Mouse (Mus musculus) liver, embryonic 16.5 days (tissue): ENCODE data around the gene Smg6. TPM values are rescaled to one million over a fixed set of nuclear protein-coding genes. Genes with fewer than 3 reads are reported as not detected.

Experiments used
- ATAC-seq: fragments of 200-750 bp; cut with Nextera tagmentation; 2 replicates; pipeline ENCODE4 v1.8.0; 2017; ENCODE audit warnings: low read depth, mild to moderate bottlenecking, moderate number of reproducible peaks, moderate library complexity
- H3K27ac ChIP-seq: fragments of 300-500 bp; sonication (generic); 2 replicates; pipeline ENCODE4 v1.5.1; 2014; ENCODE audit warnings: mild to moderate bottlenecking, low read length
- H3K27me3 ChIP-seq: fragments of 300-500 bp; sonication (generic); 2 replicates; pipeline ENCODE4 v1.6.1; 2014; ENCODE audit warnings: low read depth, low read length, mixed read lengths; ENCODE audit not compliant: control insufficient read depth, insufficient read depth
- H3K36me3 ChIP-seq: fragments of 300-500 bp; sonication (generic); 2 replicates; pipeline ENCODE4 v1.6.1; 2014; ENCODE audit warnings: mild to moderate bottlenecking; ENCODE audit not compliant: control insufficient read depth, insufficient read depth
- H3K4me1 ChIP-seq: fragments of 300-500 bp; sonication (generic); 2 replicates; pipeline ENCODE4 v1.6.1; 2014; ENCODE audit warnings: low read depth, low read length, mixed read lengths; ENCODE audit not compliant: control insufficient read depth
- H3K4me2 ChIP-seq: fragments of 300-500 bp; sonication (generic); 2 replicates; pipeline ENCODE4 v1.6.1; 2014; ENCODE audit warnings: low read depth, low read length, mixed read lengths
- H3K4me3 ChIP-seq: fragments of 300-500 bp; sonication (generic); 2 replicates; pipeline ENCODE4 v1.5.1; 2014; ENCODE audit warnings: low read depth, mild to moderate bottlenecking, low read length
- H3K9ac ChIP-seq: fragments of 300-500 bp; sonication (generic); 2 replicates; pipeline ENCODE4 v1.6.1; 2014; ENCODE audit warnings: low read depth, low read length
- H3K9me3 ChIP-seq: fragments of 300-500 bp; sonication (generic); replicated peaks from 2 replicates; pipeline ENCODE4 v1.6.1; 2016; ENCODE audit warnings: low read length; ENCODE audit not compliant: control insufficient read depth
- WGBS: fragments of 180-500 bp; shearing (Covaris S2); extraction: QIAGEN DNeasy Blood & Tissue Kit; methylation state at CpG from one replicate; pipeline ENCODE4 v1.1.7; 2014; ENCODE audit not compliant: insufficient replicate concordance; 5-methylcytosine and 5-hydroxymethylcytosine counted together
- polyA plus RNA-seq: library from polyadenylated mRNA; unstranded; fragments of >200 nt; fragmentation: Nextera tagmentation; extraction: Ambion mirVana; gene quantifications from 2 replicates; pipeline ENCODE4 v1.2.1, GENCODE M21; 2015

Smg6 gene
- polyA plus RNA-seq, 1 experiment from 2014 or later = 5.5 TPM

DNA sequence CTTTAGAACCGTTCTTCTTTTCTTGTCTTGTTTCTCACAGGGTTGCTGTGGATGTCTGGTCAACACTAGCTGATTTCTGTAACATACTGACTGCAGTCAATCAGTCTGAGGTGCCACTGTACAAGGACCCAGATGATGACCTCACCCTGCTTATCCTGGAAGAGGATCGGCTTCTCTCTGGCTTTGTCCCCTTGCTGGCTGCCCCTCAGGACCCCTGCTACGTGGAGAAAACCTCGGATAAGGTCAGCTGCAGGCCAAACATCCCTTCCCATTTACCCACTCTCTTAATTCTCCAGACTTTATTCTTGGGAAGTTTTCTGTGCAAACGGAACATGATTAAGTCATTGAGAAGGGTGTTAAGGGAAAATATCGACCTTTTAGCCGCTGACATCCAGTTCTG is 128.1 kb downstream of the Smg6 start:
- 61% methylated on average over 7 of the region's 7 CpGs for WGBS
- no peak overlapping the region for H3K4me2 ChIP-seq
- H3K9me3 ChIP-seq = no peaks in the 10 kb centered on the region
- H3K4me3 ChIP-seq = no peak overlapping the region
- H3K27ac ChIP-seq = peak overlapping the region; percentile 33; the same call in 1 of the 2 replicates
- no peaks in the 10 kb centered on the region for H3K36me3 ChIP-seq
- H3K4me1 ChIP-seq = peaks cover 8% of the 10 kb centered on the region
- H3K27me3 ChIP-seq = no peaks in the 10 kb centered on the region
- no peak overlapping the region for H3K9ac ChIP-seq
- ATAC-seq = no peak

DNA sequence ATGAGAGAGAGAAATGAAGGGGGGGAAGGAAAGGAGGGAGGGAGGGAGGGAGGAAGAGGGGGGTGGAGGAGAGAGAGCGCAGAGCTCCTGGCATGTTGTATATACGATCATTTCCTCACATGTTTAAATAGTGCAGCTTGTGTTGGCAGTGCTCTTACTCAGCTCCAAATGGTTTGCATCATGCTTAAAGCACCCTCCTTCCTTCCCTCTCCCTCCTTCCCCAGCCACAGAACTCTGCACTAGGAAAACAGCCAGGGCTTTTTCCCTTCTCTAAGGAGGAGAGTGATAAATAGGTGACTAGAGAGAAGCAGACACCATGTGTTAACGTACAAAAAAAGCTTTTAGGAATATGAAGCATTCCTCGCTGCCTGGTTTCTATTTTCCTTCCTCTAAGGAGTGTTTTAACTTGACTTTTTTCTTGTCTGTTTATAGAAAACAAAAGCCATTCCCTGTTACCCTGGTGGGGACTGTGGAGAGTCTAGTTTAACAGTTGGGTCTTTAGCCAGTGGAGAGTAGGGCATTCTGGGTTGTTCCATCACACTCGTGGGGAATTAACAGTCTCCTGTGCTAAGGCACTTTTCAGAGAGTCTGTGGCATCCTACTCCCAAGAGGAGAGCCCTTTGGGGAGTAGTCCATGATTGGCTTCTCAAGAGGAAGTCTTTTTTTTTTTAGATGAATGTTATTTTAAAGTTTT is 128.7 kb downstream of the Smg6 start:
- Histone ChIP-seq H3K36me3 (no peaks in the 10 kb centered on the region), H3K9ac (no peak overlapping the region), H3K4me3 (no peak overlapping the region), H3K27me3 (no peaks in the 10 kb centered on the region), H3K9me3 (no peaks in the 10 kb centered on the region), H3K4me2 (no peak overlapping the region), H3K4me1 (peaks cover 8% of the 10 kb centered on the region), H3K27ac (no peak overlapping the region)
- WGBS = 64% methylated on average over 5 of the region's 5 CpGs
- ATAC-seq = no peak

DNA sequence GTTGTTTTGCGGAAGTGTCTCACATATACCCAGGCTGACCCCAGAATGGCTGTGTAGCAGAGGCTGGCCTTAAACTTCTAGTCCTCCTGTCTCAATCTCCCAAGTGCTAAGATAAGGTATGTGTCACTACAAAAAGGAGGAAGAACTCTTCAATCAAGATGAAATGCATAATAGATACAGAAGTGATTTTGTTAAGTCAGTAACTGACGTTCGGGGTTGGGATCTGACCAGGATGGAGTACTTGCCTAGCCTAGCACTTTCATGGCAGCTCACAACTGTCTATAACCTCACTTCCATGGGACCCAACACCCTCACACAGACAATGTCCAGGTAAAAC is 129.2 kb downstream of the Smg6 start:
- no peak overlapping the region for H3K9ac ChIP-seq
- 77% methylated on average over 3 of the region's 3 CpGs for WGBS

DNA sequence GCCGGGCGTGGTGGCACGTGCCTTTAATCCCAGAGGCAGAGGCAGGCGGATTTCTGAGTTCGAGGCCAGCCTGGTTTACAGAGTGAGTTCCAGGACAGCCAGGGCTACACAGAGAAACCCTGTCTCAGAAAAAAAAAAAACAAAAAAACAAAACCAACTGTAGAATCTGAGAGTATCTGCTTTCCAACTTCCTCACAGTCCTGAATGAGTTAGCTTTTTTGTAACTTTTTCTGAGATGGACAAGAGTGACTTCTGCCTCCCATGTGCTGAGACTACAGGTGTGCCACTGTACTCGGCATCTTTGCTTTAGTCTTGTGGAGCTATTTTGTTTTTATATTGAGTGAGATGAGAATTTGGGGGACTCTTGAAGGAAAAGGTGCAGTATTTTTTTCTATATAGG is 137.0 kb downstream of the Smg6 start:
- 86% methylated on average over 6 of the region's 6 CpGs for WGBS
- no peak overlapping the region for H3K9ac ChIP-seq
- H3K4me3 ChIP-seq = no peak overlapping the region
- no peak for ATAC-seq
- H3K9me3 ChIP-seq = no peaks in the 10 kb centered on the region
- H3K4me2 ChIP-seq = no peak overlapping the region
- H3K27ac ChIP-seq = no peak overlapping the region
- no peaks in the 10 kb centered on the region for H3K27me3 ChIP-seq
- no peaks in the 10 kb centered on the region for H3K4me1 ChIP-seq
- H3K36me3 ChIP-seq = no peaks in the 10 kb centered on the region; the same call in 1 of the 2 replicates

More for the DNA sequence above, 129.2 kb downstream of the Smg6 start:
- ATAC-seq = no peak
- H3K4me3 ChIP-seq = no peak overlapping the region
- H3K9me3 ChIP-seq = no peaks in the 10 kb centered on the region
- no peak overlapping the region for H3K4me2 ChIP-seq
- H3K36me3 ChIP-seq = no peaks in the 10 kb centered on the region
- no peaks in the 10 kb centered on the region for H3K27me3 ChIP-seq
- H3K4me1 ChIP-seq = peaks cover 8% of the 10 kb centered on the region
- H3K27ac ChIP-seq = no peak overlapping the region

DNA sequence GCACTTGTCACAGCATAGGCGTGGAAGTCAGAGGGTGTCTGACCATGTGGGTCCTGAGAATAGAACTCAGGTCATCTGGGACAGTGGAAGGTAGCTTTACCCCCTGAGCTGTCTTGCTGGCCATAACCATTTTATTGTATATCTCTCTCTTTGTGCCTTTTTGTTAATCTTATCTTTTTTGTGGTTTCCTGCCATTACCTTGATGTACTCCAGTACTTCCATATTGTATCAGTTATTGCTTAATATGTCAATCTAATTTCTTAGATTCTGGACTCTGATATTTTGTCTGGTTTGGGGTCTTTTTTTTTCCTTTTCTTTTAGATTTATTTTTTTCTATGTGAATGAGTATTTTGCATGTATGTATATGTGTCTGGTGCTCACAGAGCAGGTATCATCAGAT is 138.6 kb downstream of the Smg6 start:
- Histone ChIP-seq H3K27me3 (no peaks in the 10 kb centered on the region), H3K27ac (no peak overlapping the region), H3K4me1 (no peaks in the 10 kb centered on the region), H3K9me3 (no peaks in the 10 kb centered on the region), H3K4me3 (no peak overlapping the region), H3K4me2 (no peak overlapping the region), H3K36me3 (no peaks in the 10 kb centered on the region; the same call in 1 of the 2 replicates), H3K9ac (no peak overlapping the region)
- no peak for ATAC-seq
- 83% methylated on average over 1 of the region's 1 CpGs for WGBS

DNA sequence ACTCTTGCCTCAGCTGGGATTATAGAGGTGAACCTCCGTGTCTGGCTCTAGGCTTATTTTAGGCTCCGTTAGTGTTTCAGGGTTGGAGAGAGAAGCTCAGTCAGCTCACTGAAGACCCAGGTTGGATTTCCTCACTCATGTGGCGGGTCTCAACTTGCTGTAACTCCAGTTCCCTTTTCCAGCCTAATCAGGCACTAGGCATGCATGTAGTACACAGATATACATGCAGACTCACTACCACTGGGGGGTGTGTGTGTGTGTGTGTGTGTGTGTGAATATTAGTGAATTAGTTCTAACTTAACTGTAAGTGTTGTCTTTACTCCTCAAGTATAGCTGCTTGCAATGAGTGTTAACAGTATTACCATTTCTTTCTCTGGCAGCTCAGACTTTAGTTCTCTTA is 145.7 kb downstream of the Smg6 start:
- Histone ChIP-seq H3K4me1 (no peaks in the 10 kb centered on the region), H3K27me3 (no peaks in the 10 kb centered on the region), H3K9me3 (no peaks in the 10 kb centered on the region), H3K36me3 (no peaks in the 10 kb centered on the region), H3K4me3 (no peak overlapping the region), H3K9ac (no peak overlapping the region), H3K27ac (no peak overlapping the region), H3K4me2 (no peak overlapping the region)
- ATAC-seq = no peak
- 65% methylated on average over 3 of the region's 3 CpGs for WGBS

DNA sequence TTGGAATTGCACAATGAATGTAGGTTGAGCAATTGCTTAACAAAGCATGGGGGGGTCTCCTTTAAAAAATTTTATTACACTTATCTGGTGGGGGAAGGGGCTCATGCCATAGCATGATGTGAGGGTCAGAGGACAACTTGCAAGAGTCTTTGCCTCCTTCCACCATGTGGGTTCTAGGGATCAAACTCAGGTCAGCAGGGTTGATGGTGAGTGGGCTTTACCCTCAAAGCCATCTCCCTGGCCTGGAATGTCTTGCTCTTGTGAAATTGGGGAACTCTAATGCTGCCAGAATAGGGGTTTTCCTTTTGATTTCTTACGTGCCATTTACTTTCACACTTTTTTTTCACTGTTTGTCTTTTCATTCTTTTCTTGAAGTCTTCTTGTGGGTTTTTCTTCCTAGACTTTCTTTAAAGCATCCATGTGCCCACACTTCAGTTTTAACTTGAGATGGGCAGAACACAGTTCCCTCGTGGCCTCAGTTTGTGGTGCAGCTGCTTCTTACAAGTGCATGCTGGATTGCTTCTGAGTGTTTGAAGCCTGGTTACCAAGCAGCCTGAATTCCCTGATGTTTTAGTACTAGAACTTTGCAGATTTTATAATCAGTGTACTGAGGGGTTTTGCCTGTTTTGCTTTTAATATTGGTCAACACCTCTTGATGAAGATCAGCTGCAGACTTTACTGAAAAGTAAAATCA is 147.5 kb downstream of the Smg6 start:
- no peak overlapping the region for H3K4me3 ChIP-seq
- no peak overlapping the region for H3K4me2 ChIP-seq
- no peaks in the 10 kb centered on the region for H3K36me3 ChIP-seq
- 50% methylated on average over 2 of the region's 2 CpGs for WGBS
- H3K9me3 ChIP-seq = no peaks in the 10 kb centered on the region
- no peaks in the 10 kb centered on the region for H3K27me3 ChIP-seq
- no peak overlapping the region for H3K27ac ChIP-seq
- no peaks in the 10 kb centered on the region for H3K4me1 ChIP-seq
- ATAC-seq = no peak
- no peak overlapping the region for H3K9ac ChIP-seq

DNA sequence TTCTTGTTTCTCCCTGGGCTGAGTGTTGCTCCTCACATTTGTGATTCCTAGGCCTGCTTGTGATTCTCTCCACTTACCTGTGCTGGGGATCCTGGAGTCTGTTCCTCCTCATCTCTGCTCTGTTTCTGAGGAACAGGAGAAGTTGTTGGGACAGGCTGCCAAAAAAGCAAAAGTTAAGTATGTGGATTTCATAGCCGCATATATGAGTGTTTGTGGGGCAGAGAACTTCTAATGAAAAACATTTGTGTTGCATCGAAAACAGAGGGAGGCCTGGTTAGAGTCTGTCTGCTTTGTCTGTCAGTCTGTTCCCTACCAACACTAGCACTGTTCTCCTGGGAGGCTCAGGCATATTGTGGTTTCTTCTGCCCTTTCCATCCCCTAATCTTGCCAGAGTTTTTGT is 148.1 kb downstream of the Smg6 start:
- Histone ChIP-seq H3K4me2 (no peak overlapping the region), H3K27ac (no peak overlapping the region), H3K36me3 (peaks cover under 1% of the 10 kb centered on the region; the same call in 1 of the 2 replicates), H3K9ac (no peak overlapping the region), H3K4me1 (no peaks in the 10 kb centered on the region), H3K9me3 (no peaks in the 10 kb centered on the region), H3K4me3 (no peak overlapping the region), H3K27me3 (no peaks in the 10 kb centered on the region)
- 78% methylated on average over 2 of the region's 2 CpGs for WGBS
- no peak for ATAC-seq

DNA sequence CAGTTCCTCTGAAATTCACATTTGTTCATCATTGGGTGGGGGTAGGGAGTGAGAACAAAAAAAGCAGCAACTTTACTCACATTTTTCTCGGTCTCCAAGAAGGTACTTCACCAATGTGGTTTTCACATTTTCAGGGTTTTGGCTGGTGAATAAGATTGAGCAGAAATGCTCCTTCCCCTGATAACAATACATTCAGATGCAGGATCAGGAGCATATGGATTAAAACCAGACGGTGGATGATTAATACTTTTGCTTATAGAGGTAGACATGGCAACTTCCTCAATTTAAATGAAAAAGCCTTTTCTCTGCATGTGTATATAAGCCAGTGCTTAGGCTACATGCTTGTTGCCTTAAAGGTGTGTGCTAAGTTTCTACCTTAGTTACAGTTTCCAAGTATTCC is 148.9 kb downstream of the Smg6 start:
- 34% methylated on average over 2 of the region's 2 CpGs for WGBS
- H3K27me3 ChIP-seq = no peaks in the 10 kb centered on the region

More for the DNA sequence above, 148.9 kb downstream of the Smg6 start:
- no peak overlapping the region for H3K27ac ChIP-seq
- no peak overlapping the region for H3K4me3 ChIP-seq
- H3K36me3 ChIP-seq = peaks cover 7% of the 10 kb centered on the region; the same call in 1 of the 2 replicates
- no peaks in the 10 kb centered on the region for H3K4me1 ChIP-seq
- no peak overlapping the region for H3K4me2 ChIP-seq
- no peak for ATAC-seq
- no peak overlapping the region for H3K9ac ChIP-seq
- no peaks in the 10 kb centered on the region for H3K9me3 ChIP-seq
